Mouse (Mus musculus) lung, adult 2 months (tissue): ENCODE data around the gene Dusp13.

ENCODE experiments used
- CTCF ChIP-seq: fragments of 200-500 bp; IDR thresholded peaks from 2 replicates; pipeline ENCODE4 v1.5.1; 2011; ENCODE audit warnings: mild to moderate bottlenecking, low read length, control low read depth; ENCODE audit not compliant: insufficient read depth
- POLR2A ChIP-seq: fragments of 200-500 bp; IDR thresholded peaks from 2 replicates; pipeline ENCODE4 v1.6.1; 2011; ENCODE audit warnings: low read depth, mild to moderate bottlenecking, control low read depth, low read length, borderline replicate concordance; ENCODE audit errors: extremely low read depth

- no peak for TF ChIP-seq CTCF
- no peak for TF ChIP-seq POLR2A
These were observed 21.0 kb downstream of the Dusp13 start for GRCm38 (mm10) chr14:21729936-21730335.
